Mouse (Mus musculus) limb, embryonic 11.5 days (tissue): Measurements from ENCODE around the gene Pdia2. TPM values are rescaled to one million over a fixed set of nuclear protein-coding genes. Genes with fewer than 3 reads are reported as not detected.

Experiments
- ATAC-seq: fragments of 200-750 bp; cut with Nextera tagmentation; 2 replicates; pipeline ENCODE4 v1.8.0; 2017; ENCODE audit warnings: low read depth; ENCODE audit not compliant: insufficient number of reproducible peaks, low FRiP score, low TSS enrichment
- DNase-seq: peaks from one replicate; pipeline ENCODE4 v3.0.0-alpha.2; 2015; ENCODE audit warnings: low spot score
- H3K27ac ChIP-seq: fragments of 300-500 bp; sonication (generic); replicated peaks from 2 replicates; pipeline ENCODE4 v1.5.1; 2014; ENCODE audit warnings: low read depth, mild to moderate bottlenecking, low read length
- H3K27me3 ChIP-seq: fragments of 300-500 bp; sonication (generic); 2 replicates; pipeline ENCODE4 v1.6.1; 2014; ENCODE audit warnings: mild to moderate bottlenecking, low read length, mixed read lengths; ENCODE audit not compliant: control insufficient read depth, insufficient read depth
- H3K36me3 ChIP-seq: fragments of 300-500 bp; sonication (generic); 2 replicates; pipeline ENCODE4 v1.6.1; 2014; ENCODE audit warnings: mild to moderate bottlenecking, low read length, moderate library complexity, mixed read lengths; ENCODE audit not compliant: control insufficient read depth, insufficient read depth
- H3K4me1 ChIP-seq: fragments of 300-500 bp; sonication (generic); 2 replicates; pipeline ENCODE4 v1.6.1; 2014; ENCODE audit warnings: low read length, mixed read lengths; ENCODE audit not compliant: control insufficient read depth, insufficient read depth
- H3K4me2 ChIP-seq: fragments of 300-500 bp; sonication (generic); 2 replicates; pipeline ENCODE4 v1.6.1; 2014; ENCODE audit warnings: low read depth, mild to moderate bottlenecking, moderate library complexity; ENCODE audit not compliant: severe bottlenecking
- H3K4me3 ChIP-seq: fragments of 300-500 bp; sonication (generic); 2 replicates; pipeline ENCODE4 v1.5.1; 2014; ENCODE audit warnings: low read depth, low read length
- H3K9ac ChIP-seq: fragments of 300-500 bp; sonication (generic); 2 replicates; pipeline ENCODE4 v1.6.1; 2014; ENCODE audit warnings: mild to moderate bottlenecking, low read length
- H3K9me3 ChIP-seq: fragments of 300-500 bp; sonication (generic); 2 replicates; pipeline ENCODE4 v1.6.1; 2016; ENCODE audit warnings: low read length; ENCODE audit not compliant: control insufficient read depth
- WGBS: fragments of 180-500 bp; shearing (Covaris S2); extraction: QIAGEN DNeasy Blood & Tissue Kit; methylation state at CpG from one replicate; pipeline ENCODE4 v1.1.7; 2014; 5-methylcytosine and 5-hydroxymethylcytosine counted together
- polyA plus RNA-seq: library from polyadenylated mRNA; unstranded; fragments of >200 nt; fragmentation: Nextera tagmentation; extraction: Ambion mirVana; gene quantifications from 2 replicates; pipeline ENCODE4 v1.2.1, GENCODE M21; 2014

Gene Pdia2
- polyA plus RNA-seq, 1 experiment from 2014 or later: 0.27 TPM

GRCm38 (mm10) chr17:26212241-26212640 is 13.4 kb upstream of the Pdia2 start:
- ATAC-seq (no peak), DNase-seq (no peak)
- Histone ChIP-seq H3K27ac (no peak overlapping the region), H3K4me2 (no peak overlapping the region), H3K9ac (0 out of 2 replicates have a peak overlapping the region, but pooled peaks have one; percentile 27), H3K36me3 (no peaks in the 10 kb centered on the region), H3K4me3 (no peak overlapping the region), H3K9me3 (no peaks in the 10 kb centered on the region), H3K4me1 (no peaks in the 10 kb centered on the region), H3K27me3 (0 out of 2 replicates have a peak, but pooled peaks cover 2% of the 10 kb centered on the region)
- 90% methylated on average over 7 of the region's 7 CpGs for WGBS

- Histone ChIP-seq H3K9me3 (no peaks in the 10 kb centered on the region), H3K4me3 (no peak within 1 kb of the TSS), H3K9ac (no peak within 1 kb of the TSS), H3K36me3 (no peaks in the 10 kb centered on the region), H3K4me1 (peaks cover 6% of the 10 kb centered on the region), H3K27me3 (peaks cover 25% of the 10 kb centered on the region), H3K27ac (no peak within 1 kb of the TSS), H3K4me2 (no peak within 1 kb of the TSS)
- WGBS: 90% methylated on average over 12 of the region's 12 CpGs
- ATAC-seq (no peak), DNase-seq (no peak)
Observed at GRCm38 (mm10) chr17:26207686-26208085, 8.8 kb upstream of the Pdia2 start, which contains the start of gene Arhgdig. TSS of gene Arhgdig (minus strand) at chr17:26207786.

- Histone ChIP-seq H3K4me3 (no peak overlapping the region), H3K9me3 (no peaks in the 10 kb centered on the region), H3K27ac (no peak overlapping the region), H3K27me3 (peaks cover 38% of the 10 kb centered on the region), H3K36me3 (no peaks in the 10 kb centered on the region), H3K4me2 (no peak overlapping the region), H3K9ac (no peak overlapping the region), H3K4me1 (peaks cover 8% of the 10 kb centered on the region)
- ATAC-seq: no peak
- WGBS: 72% methylated on average over 1 of the region's 1 CpGs
- DNase-seq: no peak
Observed at GRCm38 (mm10) chr17:26206392-26206791, 7.5 kb upstream of the Pdia2 start.

- WGBS: 31% methylated on average over 11 of the region's 11 CpGs
- DNase-seq: no peak
- H3K9me3 ChIP-seq: no peaks in the 10 kb centered on the region
- no peak overlapping the region for H3K4me3 ChIP-seq
- ATAC-seq: no peak
- no peak overlapping the region for H3K4me2 ChIP-seq
- H3K9ac ChIP-seq: no peak overlapping the region
- peaks cover 52% of the 10 kb centered on the region for H3K27me3 ChIP-seq
- H3K4me1 ChIP-seq: peaks cover 14% of the 10 kb centered on the region
- no peaks in the 10 kb centered on the region for H3K36me3 ChIP-seq
- no peak overlapping the region for H3K27ac ChIP-seq
Observed at GRCm38 (mm10) chr17:26204766-26205165, 5.9 kb upstream of the Pdia2 start.

GRCm38 (mm10) chr17:26203321-26203811 is 4.5 kb upstream of the Pdia2 start:
- Histone ChIP-seq H3K9me3 (no peaks in the 10 kb centered on the region), H3K36me3 (no peaks in the 10 kb centered on the region), H3K27ac (no peak overlapping the region), H3K4me3 (peak overlapping the region; percentile 44), H3K4me1 (peaks cover 14% of the 10 kb centered on the region), H3K4me2 (peak overlapping the region; percentile 82), H3K27me3 (peaks cover 54% of the 10 kb centered on the region), H3K9ac (no peak overlapping the region)
- under 1% methylated on average over 30 of the region's 30 CpGs for WGBS
- ATAC-seq (no peak), DNase-seq (peak; percentile 51)

- DNase-seq (peak; percentile 40), ATAC-seq (no peak)
- Histone ChIP-seq H3K27ac (no peak within 1 kb of the TSS), H3K9me3 (no peaks in the 10 kb centered on the region), H3K4me2 (peak within 1 kb of the TSS; percentile 82), H3K27me3 (peaks cover 54% of the 10 kb centered on the region), H3K36me3 (no peaks in the 10 kb centered on the region; the same call in 1 of the 2 replicates), H3K9ac (no peak within 1 kb of the TSS; the same call in 1 of the 2 replicates), H3K4me3 (peak within 1 kb of the TSS; percentile 44), H3K4me1 (peaks cover 14% of the 10 kb centered on the region)
- 1% methylated on average over 21 of the region's 22 CpGs for WGBS
Observed at GRCm38 (mm10) chr17:26202737-26203136, 3.9 kb upstream of the Pdia2 start, which contains the start of gene Rgs11. TSS of gene Rgs11 (plus strand) at chr17:26202951.

- Histone ChIP-seq H3K4me1 (peaks cover 14% of the 10 kb centered on the region), H3K27ac (no peak overlapping the region), H3K4me3 (no peak overlapping the region), H3K36me3 (peaks cover 3% of the 10 kb centered on the region; the same call in 1 of the 2 replicates), H3K9ac (no peak overlapping the region), H3K27me3 (peaks cover 54% of the 10 kb centered on the region), H3K9me3 (no peaks in the 10 kb centered on the region), H3K4me2 (no peak overlapping the region)
- no peak for DNase-seq
- no peak for ATAC-seq
Observed at GRCm38 (mm10) chr17:26201998-26202397, 3.1 kb upstream of the Pdia2 start.

- H3K4me3 ChIP-seq: peak overlapping the region; percentile 48
- ATAC-seq (no peak), DNase-seq (peak; percentile 42)
- no peak overlapping the region for H3K27ac ChIP-seq
- H3K36me3 ChIP-seq: peaks cover 6% of the 10 kb centered on the region; the same call in 1 of the 2 replicates
- peak overlapping the region; percentile 97 for H3K4me2 ChIP-seq
- peaks cover 14% of the 10 kb centered on the region for H3K4me1 ChIP-seq
- H3K9me3 ChIP-seq: no peaks in the 10 kb centered on the region
- H3K27me3 ChIP-seq: peaks cover 54% of the 10 kb centered on the region
- peak overlapping the region; percentile 52 for H3K9ac ChIP-seq
- WGBS: under 1% methylated on average over 90 of the region's 92 CpGs
Observed at GRCm38 (mm10) chr17:26200831-26201705, 2.2 kb upstream of the Pdia2 start.
